Mouse (Mus musculus) ovary, adult 18-20 months (tissue): ENCODE results near the gene Prrg3.
"Not testable (repeated sequence)": the region's sequence is repeated elsewhere in the genome, so short reads cannot be mapped to it uniquely, and the experiment has no call there.

ENCODE experiments used
- DNase-seq: peaks from one replicate; pipeline ENCODE4 v3.0.0; 2022; ENCODE audit warnings: low spot score, mixed read lengths

Prrg3 gene

GRCm38 (mm10) chrX:71962073-71963051 is at the start of gene Prrg3:
Prrg3 (plus strand) TSS chrX:71962624.
- DNase-seq: peak; percentile 43

- DNase-seq: no peak
Measured at GRCm38 (mm10) chrX:71946631-71947030, 15.8 kb upstream of the Prrg3 start.

GRCm38 (mm10) chrX:71958366-71958765 is 4.1 kb upstream of the Prrg3 start:
- DNase-seq: no peak

- no peak for DNase-seq
Measured at GRCm38 (mm10) chrX:71963275-71963912, 970 bp downstream of the Prrg3 start.

- DNase-seq: no peak
Measured at GRCm38 (mm10) chrX:71968216-71968615, 5.8 kb downstream of the Prrg3 start.

- DNase-seq: no peak
Measured at GRCm38 (mm10) chrX:71968816-71969215, 6.4 kb downstream of the Prrg3 start.

- DNase-seq: no peak
Measured at GRCm38 (mm10) chrX:71971325-71971724, 8.9 kb downstream of the Prrg3 start.

- no peak for DNase-seq
Measured at GRCm38 (mm10) chrX:71972686-71973085, 10.3 kb downstream of the Prrg3 start, which contains the start of gene Fate1. Fate1 (plus strand) TSS chrX:71972986.

- DNase-seq: not testable (repeated sequence)
Measured at GRCm38 (mm10) chrX:71977681-71978080, 15.3 kb downstream of the Prrg3 start.

- DNase-seq: no peak
Measured at GRCm38 (mm10) chrX:71980443-71980842, 18.0 kb downstream of the Prrg3 start.

- DNase-seq: no peak
Measured at GRCm38 (mm10) chrX:71981322-71981721, 18.9 kb downstream of the Prrg3 start.

- no peak for DNase-seq
Measured at GRCm38 (mm10) chrX:71983205-71983604, 20.8 kb downstream of the Prrg3 start.

- DNase-seq: no peak
Measured at GRCm38 (mm10) chrX:71983775-71984174, 21.4 kb downstream of the Prrg3 start.

- DNase-seq: no peak
Measured at GRCm38 (mm10) chrX:71991549-71991948, 29.1 kb downstream of the Prrg3 start, which contains the start of gene Cnga2. Cnga2 (plus strand) TSS chrX:71991849.

GRCm38 (mm10) chrX:71995972-71996371 is 33.5 kb downstream of the Prrg3 start:
- no peak for DNase-seq

GRCm38 (mm10) chrX:72009930-72010329 is 47.5 kb downstream of the Prrg3 start:
- no peak for DNase-seq

- DNase-seq: no peak
Measured at GRCm38 (mm10) chrX:72012236-72012635, 49.8 kb downstream of the Prrg3 start.

- no peak for DNase-seq
Measured at GRCm38 (mm10) chrX:72012804-72013203, 50.4 kb downstream of the Prrg3 start.

GRCm38 (mm10) chrX:72022241-72022640 is 59.8 kb downstream of the Prrg3 start:
- no peak for DNase-seq
